8 mouse cellular contexts compared by ENCODE assay signal in the genomic region with DNA sequence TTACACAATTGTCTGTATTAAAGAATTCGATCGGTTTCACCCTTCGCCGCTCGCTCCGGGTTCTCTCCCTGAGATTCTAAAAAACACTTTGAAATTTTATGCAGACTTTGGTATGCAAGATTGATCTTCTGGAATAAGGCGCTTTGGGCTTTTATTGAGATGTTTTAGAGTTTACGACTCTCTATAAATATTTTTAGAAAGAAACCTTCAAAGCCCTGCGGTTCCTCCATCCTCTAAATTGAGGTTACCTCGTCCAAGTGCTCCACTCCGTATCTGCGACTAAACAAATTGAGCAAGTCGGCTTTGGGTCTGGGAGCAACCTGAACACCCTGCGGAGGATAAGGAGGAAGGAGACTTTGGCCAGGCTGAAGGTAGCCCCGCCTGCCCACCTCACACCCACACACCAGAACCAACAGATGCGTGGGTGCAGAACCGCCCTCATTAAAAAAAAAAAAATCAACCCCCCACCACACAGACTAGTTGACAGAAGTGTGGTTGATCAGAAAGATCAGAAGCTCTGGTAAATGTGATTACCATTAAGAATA. TPM values are rescaled to one million over a fixed set of nuclear protein-coding genes. Genes with fewer than 3 reads are reported as not detected.
DNase-seq lines count a peak whose midpoint lies in the region; ATAC-seq and TF ChIP-seq lines count a peak whose summit lies in the region.

No protein-coding gene starts in this region.

- peak overlapping the region; percentile 37 for H3K4me3 ChIP-seq in lung, adult 2 months (replicated peaks; ENCODE audit: extremely low read depth, low read depth, low read length)
- H3K4me3 ChIP-seq in embryonic facial prominence, embryonic 14.5 days (ENCODE audit: low read depth, low read length), result peak overlapping the region; percentile 58
- H3K4me3 ChIP-seq in kidney, embryonic 14.5 days (ENCODE audit: low read length), result peak overlapping the region; percentile 66
- H3K4me3 ChIP-seq in midbrain, embryonic 15.5 days, result peak overlapping the region; percentile 81

- no peak for ATAC-seq in embryonic facial prominence, embryonic 14.5 days (ENCODE audit: low read depth)
- ATAC-seq in kidney, embryonic 14.5 days (ENCODE audit: low FRiP score, low TSS enrichment), result no peak
- ATAC-seq in midbrain, embryonic 15.5 days (replicated peaks), result 0 out of 2 replicates have a peak, but pooled peaks have one; percentile 27

- H3K4me2 ChIP-seq in embryonic facial prominence, embryonic 14.5 days (ENCODE audit: low read depth, low read length), result peak overlapping the region; percentile 99
- H3K4me2 ChIP-seq in kidney, embryonic 14.5 days (replicated peaks; ENCODE audit: low read depth, low read length), result peak overlapping the region; percentile 92
- peak overlapping the region; percentile 100 for H3K4me2 ChIP-seq in midbrain, embryonic 15.5 days

- no peaks in the 10 kb centered on the region for H3K36me3 ChIP-seq in embryonic facial prominence, embryonic 14.5 days (ENCODE audit: control insufficient read depth, insufficient read depth, low read length)
- no peaks in the 10 kb centered on the region for H3K36me3 ChIP-seq in kidney, embryonic 14.5 days (ENCODE audit: control insufficient read depth, insufficient read depth, low read length)
- H3K36me3 ChIP-seq in midbrain, embryonic 15.5 days (replicated peaks), result no peaks in the 10 kb centered on the region

- peaks cover 29% of the 10 kb centered on the region for H3K27me3 ChIP-seq in embryonic facial prominence, embryonic 14.5 days (replicated peaks; ENCODE audit: control insufficient read depth, insufficient read depth, low read length)
- H3K27me3 ChIP-seq in kidney, embryonic 14.5 days (ENCODE audit: control insufficient read depth, insufficient read depth, low read length), result peaks cover 17% of the 10 kb centered on the region; the same call in 1 of the 2 replicates
- H3K27me3 ChIP-seq in midbrain, embryonic 15.5 days (replicated peaks), result peaks cover 36% of the 10 kb centered on the region

- H3K27ac ChIP-seq in embryonic facial prominence, embryonic 14.5 days (replicated peaks; ENCODE audit: low read depth, low read length), result no peak overlapping the region
- H3K27ac ChIP-seq in kidney, embryonic 14.5 days (ENCODE audit: low read depth, low read length), result no peak overlapping the region
- H3K27ac ChIP-seq in midbrain, embryonic 15.5 days, result no peak overlapping the region

- WGBS in lung, adult 2 months, result 2% methylated on average over 17 of the region's 17 CpGs
- WGBS in embryonic facial prominence, embryonic 14.5 days, result 3% methylated on average over 17 of the region's 17 CpGs
- under 1% methylated on average over 17 of the region's 17 CpGs for WGBS in kidney, embryonic 14.5 days
- WGBS in midbrain, embryonic 15.5 days, result 3% methylated on average over 17 of the region's 17 CpGs

- H3K9me3 ChIP-seq in embryonic facial prominence, embryonic 14.5 days (ENCODE audit: control insufficient read depth, low read length), result no peaks in the 10 kb centered on the region
- H3K9me3 ChIP-seq in kidney, embryonic 14.5 days (ENCODE audit: control insufficient read depth, low read length), result no peaks in the 10 kb centered on the region
- H3K9me3 ChIP-seq in midbrain, embryonic 15.5 days, result no peaks in the 10 kb centered on the region

- TF ChIP-seq POLR2A in lung, adult 2 months (IDR thresholded peaks at IDR 0.05; ENCODE audit: borderline replicate concordance, extremely low read depth, low read depth, low read length), result no peak

- H3K9ac ChIP-seq in embryonic facial prominence, embryonic 14.5 days (ENCODE audit: low read depth, low read length), result peak overlapping the region; percentile 62; the same call in 1 of the 2 replicates
- peak overlapping the region; percentile 60; the same call in 1 of the 2 replicates for H3K9ac ChIP-seq in kidney, embryonic 14.5 days (ENCODE audit: low read depth, low read length)
- H3K9ac ChIP-seq in midbrain, embryonic 15.5 days, result peak overlapping the region; percentile 63; the same call in 1 of the 2 replicates

- peak; percentile 21 for DNase-seq in lung, adult 2 months
- DNase-seq in lung, postnatal 25 days (ENCODE audit: low spot score), result no peak
- DNase-seq in embryonic facial prominence, embryonic 14.5 days (ENCODE audit: low spot score), result no peak
- no peak for DNase-seq in thymus, postnatal 4 days
- no peak for DNase-seq in natural killer cell, adult 2 months (ENCODE audit: low spot score in 2 of 2)
- no peak for DNase-seq in spleen, postnatal 14 days (ENCODE audit: low spot score in 2 of 2)

- no peak for TF ChIP-seq CTCF in lung, adult 2 months (IDR thresholded peaks at IDR 0.05; ENCODE audit: insufficient read depth, low read length)

- H3K4me1 ChIP-seq in lung, adult 2 months (ENCODE audit: control insufficient read depth, insufficient read depth, low read length), result peaks cover 4% of the 10 kb centered on the region; the same call in 1 of the 2 replicates
- H3K4me1 ChIP-seq in embryonic facial prominence, embryonic 14.5 days (ENCODE audit: control insufficient read depth, insufficient read depth, low read length), result 0 out of 2 replicates have a peak, but pooled peaks cover 6% of the 10 kb centered on the region
- 0 out of 2 replicates have a peak, but pooled peaks cover 3% of the 10 kb centered on the region for H3K4me1 ChIP-seq in kidney, embryonic 14.5 days (ENCODE audit: control insufficient read depth, insufficient read depth, low read length)
- H3K4me1 ChIP-seq in midbrain, embryonic 15.5 days, result peaks cover 10% of the 10 kb centered on the region; the same call in 1 of the 2 replicates

RNA-seq across cellular contexts. Expression of a gene that starts 0.7 kb away (rescaled TPM):
- 24.9 and 30.3 TPM in 2 replicates for polyA plus RNA-seq in lung, adult 2 months (2012; rRNA removed)
- 3.7 and 4.6 TPM in 2 replicates for polyA plus RNA-seq in embryonic facial prominence, embryonic 14.5 days (2014; fragmentation: Nextera tagmentation; extraction: Ambion mirVana)
- 6.2 and 10.1 TPM in 2 replicates for polyA plus RNA-seq in kidney, embryonic 14.5 days (2014; fragmentation: Nextera tagmentation; extraction: Ambion mirVana)
- 0.85 and 1.0 TPM in 2 replicates for polyA plus RNA-seq in midbrain, embryonic 15.5 days (2015; fragmentation: Nextera tagmentation; extraction: Ambion mirVana)
